Mouse (Mus musculus): ENCODE measurements around the gene Pi4kb. TPM values are rescaled to one million over a fixed set of nuclear protein-coding genes. Genes with fewer than 3 reads are reported as not detected.

Gene Pi4kb
- polyA plus RNA-seq, 1 experiment from 2014 or later, result 20.3 TPM

GRCm38 (mm10) chr3:95002569-95002968 is 28.0 kb downstream of the Pi4kb start:
- no peak overlapping the region for H3K4me3 ChIP-seq
- no peak for ATAC-seq (ENCODE audit: insufficient number of reproducible peaks, low FRiP score)
- H3K36me3 ChIP-seq, result peaks cover 90% of the 10 kb centered on the region
- H3K4me1 ChIP-seq (replicated peaks), result no peaks in the 10 kb centered on the region
- H3K27me3 ChIP-seq (replicated peaks), result no peaks in the 10 kb centered on the region
- no peak overlapping the region for H3K4me2 ChIP-seq
- no peak overlapping the region for H3K9ac ChIP-seq
- H3K9me3 ChIP-seq (replicated peaks), result no peaks in the 10 kb centered on the region
- H3K27ac ChIP-seq (ENCODE audit: poor library complexity, severe bottlenecking), result no peak overlapping the region
- 87% methylated on average over 4 of the region's 4 CpGs for WGBS

GRCm38 (mm10) chr3:95003273-95003672 is 28.7 kb downstream of the Pi4kb start:
- no peak overlapping the region for H3K27ac ChIP-seq (ENCODE audit: poor library complexity, severe bottlenecking)
- no peak overlapping the region for H3K4me2 ChIP-seq
- no peak overlapping the region for H3K4me3 ChIP-seq
- H3K4me1 ChIP-seq (replicated peaks), result no peaks in the 10 kb centered on the region
- ATAC-seq (ENCODE audit: insufficient number of reproducible peaks, low FRiP score), result no peak
- no peak overlapping the region for H3K9ac ChIP-seq
- peaks cover 91% of the 10 kb centered on the region for H3K36me3 ChIP-seq
- no peaks in the 10 kb centered on the region for H3K27me3 ChIP-seq (replicated peaks)
- no peaks in the 10 kb centered on the region for H3K9me3 ChIP-seq (replicated peaks)

- Histone ChIP-seq H3K36me3 (peaks cover 93% of the 10 kb centered on the region), H3K9me3 (replicated peaks) (no peaks in the 10 kb centered on the region), H3K27ac (ENCODE audit: poor library complexity, severe bottlenecking) (no peak overlapping the region), H3K27me3 (replicated peaks) (no peaks in the 10 kb centered on the region), H3K4me3 (no peak overlapping the region), H3K4me2 (no peak overlapping the region), H3K9ac (no peak overlapping the region), H3K4me1 (replicated peaks) (no peaks in the 10 kb centered on the region)
- ATAC-seq (ENCODE audit: insufficient number of reproducible peaks, low FRiP score), result no peak
- WGBS, result 90% methylated on average over 3 of the region's 3 CpGs
Observed at GRCm38 (mm10) chr3:95005651-95006050, 31.1 kb downstream of the Pi4kb start.

GRCm38 (mm10) chr3:95007706-95008105 is 33.2 kb downstream of the Pi4kb start:
- H3K4me3 ChIP-seq, result no peak overlapping the region
- H3K9ac ChIP-seq, result no peak overlapping the region
- peaks cover 90% of the 10 kb centered on the region for H3K36me3 ChIP-seq
- no peak overlapping the region for H3K4me2 ChIP-seq
- no peak for ATAC-seq (ENCODE audit: insufficient number of reproducible peaks, low FRiP score)
- H3K4me1 ChIP-seq (replicated peaks), result no peaks in the 10 kb centered on the region
- no peaks in the 10 kb centered on the region for H3K9me3 ChIP-seq (replicated peaks)
- no peaks in the 10 kb centered on the region for H3K27me3 ChIP-seq (replicated peaks)
- WGBS, result 85% methylated on average over 9 of the region's 9 CpGs
- no peak overlapping the region for H3K27ac ChIP-seq (ENCODE audit: poor library complexity, severe bottlenecking)

GRCm38 (mm10) chr3:95010396-95010795 is 35.9 kb downstream of the Pi4kb start:
- no peaks in the 10 kb centered on the region for H3K27me3 ChIP-seq (replicated peaks)
- H3K4me2 ChIP-seq, result no peak overlapping the region
- no peaks in the 10 kb centered on the region for H3K9me3 ChIP-seq (replicated peaks)
- H3K27ac ChIP-seq (ENCODE audit: poor library complexity, severe bottlenecking), result no peak overlapping the region
- H3K9ac ChIP-seq, result no peak overlapping the region
- WGBS, result 83% methylated on average over 7 of the region's 7 CpGs
- H3K4me3 ChIP-seq, result no peak overlapping the region
- H3K36me3 ChIP-seq, result peaks cover 66% of the 10 kb centered on the region
- no peak for ATAC-seq (ENCODE audit: insufficient number of reproducible peaks, low FRiP score)
- H3K4me1 ChIP-seq (replicated peaks), result peaks cover 14% of the 10 kb centered on the region

- Histone ChIP-seq H3K4me3 (no peak overlapping the region), H3K27ac (ENCODE audit: poor library complexity, severe bottlenecking) (no peak overlapping the region), H3K9ac (no peak overlapping the region), H3K4me2 (peak overlapping the region; percentile 97), H3K36me3 (peaks cover 42% of the 10 kb centered on the region), H3K4me1 (replicated peaks) (peaks cover 23% of the 10 kb centered on the region), H3K27me3 (replicated peaks) (no peaks in the 10 kb centered on the region), H3K9me3 (replicated peaks) (no peaks in the 10 kb centered on the region)
- 92% methylated on average over 3 of the region's 3 CpGs for WGBS
- ATAC-seq (ENCODE audit: insufficient number of reproducible peaks, low FRiP score), result no peak
Observed at GRCm38 (mm10) chr3:95012982-95013381, 38.5 kb downstream of the Pi4kb start.

- WGBS, result 16% methylated on average over 13 of the region's 13 CpGs
- ATAC-seq (ENCODE audit: insufficient number of reproducible peaks, low FRiP score), result no peak
- peak overlapping the region; percentile 83 for H3K4me3 ChIP-seq
Observed at GRCm38 (mm10) chr3:95013699-95014427, 39.3 kb downstream of the Pi4kb start.

GRCm38 (mm10) chr3:95014428-95015151 is 40.1 kb downstream of the Pi4kb start:
- Histone ChIP-seq H3K9ac (peak overlapping the region; percentile 84), H3K27ac (ENCODE audit: poor library complexity, severe bottlenecking) (peak overlapping the region; percentile 90), H3K4me1 (replicated peaks) (peaks cover 26% of the 10 kb centered on the region), H3K4me2 (peak overlapping the region; percentile 97), H3K36me3 (peaks cover 26% of the 10 kb centered on the region), H3K27me3 (replicated peaks) (no peaks in the 10 kb centered on the region), H3K4me3 (peak overlapping the region; percentile 83), H3K9me3 (replicated peaks) (no peaks in the 10 kb centered on the region)
- WGBS, result under 1% methylated on average over 44 of the region's 44 CpGs
- ATAC-seq (ENCODE audit: insufficient number of reproducible peaks, low FRiP score), result peak; percentile 3

More at GRCm38 (mm10) chr3:95013699-95014427, 39.3 kb downstream of the Pi4kb start:
- peak overlapping the region; percentile 90; the same call in 1 of the 2 replicates for H3K27ac ChIP-seq (ENCODE audit: poor library complexity, severe bottlenecking)
- no peaks in the 10 kb centered on the region for H3K27me3 ChIP-seq (replicated peaks)
- H3K36me3 ChIP-seq, result peaks cover 33% of the 10 kb centered on the region
- no peaks in the 10 kb centered on the region for H3K9me3 ChIP-seq (replicated peaks)
- peaks cover 26% of the 10 kb centered on the region for H3K4me1 ChIP-seq (replicated peaks)
- peak overlapping the region; percentile 84 for H3K9ac ChIP-seq
- peak overlapping the region; percentile 97 for H3K4me2 ChIP-seq

- Histone ChIP-seq H3K4me3 (peak within 1 kb of the TSS; percentile 83), H3K4me1 (replicated peaks) (peaks cover 26% of the 10 kb centered on the region), H3K27ac (ENCODE audit: poor library complexity, severe bottlenecking) (peak within 1 kb of the TSS; percentile 90), H3K9ac (peak within 1 kb of the TSS; percentile 84), H3K4me2 (peak within 1 kb of the TSS; percentile 97), H3K9me3 (replicated peaks) (no peaks in the 10 kb centered on the region), H3K36me3 (peaks cover 21% of the 10 kb centered on the region), H3K27me3 (replicated peaks) (no peaks in the 10 kb centered on the region)
- peak; percentile 98 for ATAC-seq (ENCODE audit: insufficient number of reproducible peaks, low FRiP score)
- WGBS, result 1% methylated on average over 37 of the region's 37 CpGs
Observed at GRCm38 (mm10) chr3:95015337-95015872, 40.9 kb downstream of the Pi4kb start, which contains the start of gene Zfp687. Gene Zfp687 (minus strand): TSS chr3:95015448.

- H3K27ac ChIP-seq (ENCODE audit: poor library complexity, severe bottlenecking), result peak overlapping the region; percentile 86
- peaks cover 15% of the 10 kb centered on the region for H3K36me3 ChIP-seq
- H3K4me3 ChIP-seq, result peak overlapping the region; percentile 83
- under 1% methylated on average over 40 of the region's 40 CpGs for WGBS
- no peaks in the 10 kb centered on the region for H3K27me3 ChIP-seq (replicated peaks)
- H3K9ac ChIP-seq, result peak overlapping the region; percentile 73
- peak; percentile 70 for ATAC-seq (ENCODE audit: insufficient number of reproducible peaks, low FRiP score)
- H3K9me3 ChIP-seq (replicated peaks), result no peaks in the 10 kb centered on the region
- peak overlapping the region; percentile 97 for H3K4me2 ChIP-seq
- H3K4me1 ChIP-seq (replicated peaks), result peaks cover 26% of the 10 kb centered on the region
Observed at GRCm38 (mm10) chr3:95015891-95016531, 41.5 kb downstream of the Pi4kb start.
